Mouse (Mus musculus) cerebellum, adult 8-10 months (tissue): ENCODE data around the gene Zyg11b.

Source experiments
- DNase-seq: peaks from one replicate; pipeline ENCODE4 v3.0.0; 2022

Gene Zyg11b

GRCm38 (mm10) chr4:108317656-108318605, 17.0 kb upstream of the Zyg11b start:
- DNase-seq, result no peak

GRCm38 (mm10) chr4:108314041-108314440, 13.1 kb upstream of the Zyg11b start:
- DNase-seq, result no peak

DNA sequence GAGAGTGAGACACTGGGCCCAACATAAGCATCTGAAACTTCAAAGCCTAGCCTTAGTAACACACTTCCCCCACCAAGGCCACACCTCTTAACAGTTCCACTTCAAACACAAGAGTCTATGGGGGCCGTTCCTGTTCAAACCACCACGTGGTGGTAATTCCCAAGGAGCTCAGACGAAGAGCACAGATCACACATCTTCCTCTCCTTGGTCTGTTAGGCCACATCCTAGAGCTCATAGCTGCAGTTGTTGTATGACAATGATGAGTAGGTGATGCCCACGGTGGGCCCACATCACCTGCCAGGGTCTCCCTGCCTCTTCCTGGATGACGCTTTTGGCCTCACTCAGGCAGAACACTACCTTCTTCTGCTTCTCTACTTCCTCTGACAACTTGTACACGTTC, 9.8 kb upstream of the Zyg11b start:
- no peak for DNase-seq

DNA sequence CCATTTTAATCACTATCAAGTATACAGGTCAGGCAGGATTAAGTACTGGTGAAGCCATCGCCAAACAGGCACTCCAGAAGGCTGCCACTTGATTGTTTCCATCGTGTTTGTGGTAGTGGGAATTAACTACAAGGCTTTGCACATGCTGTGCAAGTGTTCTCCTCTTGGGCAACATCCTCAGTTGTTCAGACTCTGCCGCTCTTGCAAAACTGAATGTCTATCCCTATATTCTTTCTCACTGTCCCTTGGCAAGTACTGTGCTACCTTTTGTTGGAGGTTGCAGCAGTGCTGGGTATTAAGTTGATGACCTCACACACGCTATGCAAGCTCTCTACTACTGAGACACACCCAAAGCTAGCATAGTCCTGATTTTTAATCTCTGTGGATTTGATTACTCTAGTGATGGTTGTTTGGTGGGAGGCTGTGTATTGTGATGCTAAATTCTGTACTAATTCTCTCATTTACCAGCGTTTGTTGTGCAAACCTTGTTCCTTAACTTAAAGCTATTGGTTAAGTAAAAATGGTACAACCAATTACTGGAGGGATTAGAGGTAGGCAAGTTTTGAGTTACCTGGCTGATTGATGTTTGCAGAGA, 1.5 kb upstream of the Zyg11b start:
- DNase-seq, result no peak

- no peak for DNase-seq
Observed at GRCm38 (mm10) chr4:108300266-108300665, 630 bp downstream of the Zyg11b start.

GRCm38 (mm10) chr4:108276973-108277372, 23.9 kb downstream of the Zyg11b start:
- no peak for DNase-seq

GRCm38 (mm10) chr4:108272286-108272685, 28.6 kb downstream of the Zyg11b start:
- peak; percentile 30 for DNase-seq

- DNase-seq, result no peak
Observed at GRCm38 (mm10) chr4:108265774-108266173, 35.1 kb downstream of the Zyg11b start.

GRCm38 (mm10) chr4:108253317-108253716, 47.6 kb downstream of the Zyg11b start:
- DNase-seq, result no peak

DNA sequence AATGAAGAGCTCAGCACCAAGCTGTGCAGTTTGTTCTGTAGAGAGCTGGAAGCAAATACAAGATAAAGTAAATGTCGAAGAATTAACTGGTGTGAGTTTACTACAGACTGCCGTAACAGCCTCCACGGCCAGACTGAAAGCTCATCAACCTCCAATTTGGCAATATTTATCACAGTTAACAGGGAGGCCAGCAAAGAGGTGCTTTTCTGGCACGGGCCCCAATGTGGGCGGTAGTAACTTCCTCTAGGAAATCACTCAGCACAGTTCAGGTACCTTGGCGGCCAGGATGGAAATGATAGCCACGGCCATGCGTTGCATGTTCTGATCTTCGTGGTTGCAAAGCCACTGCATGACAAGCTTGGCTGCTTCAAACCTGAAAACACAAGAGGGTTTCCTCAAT, 50.4 kb downstream of the Zyg11b start:
- DNase-seq, result no peak

GRCm38 (mm10) chr4:108249314-108249713, 51.6 kb downstream of the Zyg11b start:
- no peak for DNase-seq

- DNase-seq, result no peak
Observed at GRCm38 (mm10) chr4:108233654-108234053, 67.2 kb downstream of the Zyg11b start.

DNA sequence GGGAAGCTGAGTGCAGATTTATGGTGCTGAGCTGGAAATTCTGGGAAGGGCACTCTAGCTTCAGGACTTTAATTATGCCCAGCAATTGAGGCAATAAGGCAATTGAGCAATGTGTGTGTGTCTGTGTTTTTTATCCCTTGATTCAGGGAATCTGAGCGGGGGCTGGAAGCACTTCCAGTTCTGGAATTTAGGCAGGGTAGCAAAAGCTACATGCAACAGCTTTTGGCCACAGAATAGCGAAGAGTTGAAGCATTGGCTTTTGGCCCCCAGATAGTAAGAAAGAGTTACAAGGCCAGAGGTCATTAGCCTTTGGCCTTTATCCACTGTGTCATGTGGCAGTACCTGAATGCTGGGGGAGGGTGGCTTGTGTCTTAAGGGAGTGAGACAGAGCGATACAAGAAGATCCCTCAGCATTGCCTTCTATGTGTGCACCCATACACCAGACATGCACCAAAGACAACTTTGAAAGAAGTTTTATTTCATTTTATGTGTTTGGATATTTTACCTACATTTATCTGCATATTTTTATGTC, 75.5 kb downstream of the Zyg11b start:
- DNase-seq, result no peak

DNA sequence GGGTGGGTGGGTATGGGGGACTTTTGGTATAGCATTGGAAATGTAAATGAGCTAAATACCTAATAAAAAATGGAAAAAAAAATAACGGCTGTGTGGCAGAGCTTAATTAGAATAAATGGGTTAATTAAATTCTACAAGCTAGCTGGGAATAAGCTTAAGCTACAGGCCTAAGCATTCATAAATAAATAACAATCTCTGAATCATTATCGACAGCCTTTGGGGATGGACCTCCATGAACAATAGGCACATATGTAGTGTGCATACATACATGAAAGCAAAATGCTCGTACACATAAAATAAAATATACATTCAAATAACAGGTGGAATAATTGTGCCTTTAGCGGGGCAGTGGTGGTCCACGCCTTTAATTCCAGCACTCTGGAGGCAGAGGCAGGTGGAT, 78.4 kb downstream of the Zyg11b start:
- no peak for DNase-seq

GRCm38 (mm10) chr4:108219019-108219418, 81.9 kb downstream of the Zyg11b start:
- DNase-seq, result no peak

DNA sequence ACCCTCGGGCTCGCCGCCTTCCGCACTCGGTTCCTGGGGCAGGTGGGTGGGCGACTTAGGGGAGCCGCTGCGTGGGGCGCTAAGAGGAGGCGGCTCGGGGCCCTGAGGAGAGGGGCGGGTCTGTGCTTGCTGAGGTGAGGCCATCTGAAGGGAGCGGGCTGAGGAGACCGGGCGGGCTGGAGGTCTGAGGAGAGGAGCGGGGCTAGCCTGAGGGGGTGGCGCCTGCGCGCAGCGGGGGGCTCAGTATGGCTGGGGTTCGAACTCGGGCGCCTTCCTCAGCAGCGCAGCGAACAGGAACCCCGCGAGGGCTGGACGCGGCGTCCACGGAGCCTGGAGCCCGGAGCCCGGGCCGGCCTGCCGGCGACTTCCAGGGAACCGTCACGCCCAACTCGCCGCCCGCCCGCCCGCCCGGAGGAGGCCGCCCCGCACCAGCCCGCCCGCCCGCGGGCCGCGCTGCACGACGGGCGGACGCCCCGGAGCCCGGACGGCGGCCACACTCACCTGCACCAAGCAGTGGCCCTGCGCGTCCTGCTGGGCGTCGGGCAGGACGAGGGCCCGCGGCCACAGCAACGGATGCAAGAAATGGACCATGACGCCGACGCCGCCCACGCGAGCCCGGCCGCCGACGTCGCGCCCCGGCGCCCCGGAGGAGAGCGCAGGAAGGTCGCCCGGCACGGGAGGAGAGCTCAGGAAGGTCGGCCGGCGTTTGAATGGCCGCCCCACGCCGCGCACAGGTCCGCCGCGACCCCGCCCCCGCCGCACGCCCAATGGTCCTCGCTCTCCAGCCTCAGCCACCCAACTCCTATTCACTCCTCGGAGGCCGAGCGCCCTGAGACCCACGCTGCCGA, 83.3 kb downstream of the Zyg11b start, which contains the start of gene Zyg11a:
TSS of gene Zyg11a (minus strand) at position 717 of the 848 bp plus-strand sequence.
- no peak for DNase-seq

DNA sequence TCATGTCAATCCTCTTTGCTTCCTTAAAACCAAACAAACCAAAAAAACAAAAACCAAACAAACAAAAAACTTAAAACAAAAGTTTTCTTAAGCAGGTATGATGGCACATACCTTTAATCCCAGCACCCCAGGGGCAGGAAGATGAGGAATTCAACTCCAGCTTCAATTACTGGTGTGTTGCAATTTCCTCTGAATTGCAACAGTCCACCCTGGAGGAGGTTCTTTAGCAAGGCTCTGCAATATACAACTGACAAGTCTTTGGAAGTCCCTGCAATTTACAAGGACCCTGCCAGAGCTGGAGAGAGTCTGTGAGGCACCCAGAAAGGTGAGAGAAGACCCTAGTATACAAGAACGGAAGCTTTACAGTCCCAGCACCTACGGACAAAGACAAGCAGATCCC, 87.9 kb downstream of the Zyg11b start:
- no peak for DNase-seq

DNA sequence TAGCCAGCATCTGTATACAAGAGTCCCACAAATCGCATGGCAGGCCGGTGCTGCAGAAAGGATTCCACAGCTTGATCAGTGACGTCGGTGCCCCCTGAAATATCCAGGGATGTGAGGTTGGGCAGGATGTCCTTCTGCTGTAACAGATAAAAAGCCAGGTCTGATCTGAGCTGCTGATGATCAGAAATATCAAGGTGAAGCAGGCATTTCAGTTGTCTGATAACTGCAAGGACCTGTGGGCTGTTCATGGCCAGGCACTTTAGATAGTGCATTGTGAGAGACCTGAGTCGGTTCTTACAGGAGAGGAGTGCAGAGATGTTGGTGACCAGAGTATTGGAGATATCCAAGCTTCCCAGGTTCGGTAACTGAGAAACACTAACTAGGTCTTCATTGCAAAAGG, 96.3 kb downstream of the Zyg11b start:
- DNase-seq, result no peak

DNA sequence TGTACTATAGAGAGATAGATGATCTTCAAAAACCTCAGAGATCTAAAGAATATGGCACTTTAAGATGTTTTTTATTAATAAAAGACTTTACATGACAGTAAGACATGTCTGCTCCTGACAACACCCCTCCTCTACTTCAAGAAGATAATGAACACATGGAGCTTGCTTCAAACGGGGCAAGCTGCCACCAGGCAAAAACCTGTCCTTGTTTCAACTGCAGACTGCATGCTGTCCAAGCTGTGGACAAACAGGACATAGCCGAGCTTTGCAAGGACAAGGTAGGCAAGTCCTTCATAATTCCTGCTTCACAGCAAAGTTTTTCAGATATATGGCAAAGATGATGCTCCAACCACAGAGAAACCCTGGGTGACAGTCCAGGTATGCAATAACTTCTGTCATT, 101.7 kb downstream of the Zyg11b start:
- peak; percentile 21 for DNase-seq

DNA sequence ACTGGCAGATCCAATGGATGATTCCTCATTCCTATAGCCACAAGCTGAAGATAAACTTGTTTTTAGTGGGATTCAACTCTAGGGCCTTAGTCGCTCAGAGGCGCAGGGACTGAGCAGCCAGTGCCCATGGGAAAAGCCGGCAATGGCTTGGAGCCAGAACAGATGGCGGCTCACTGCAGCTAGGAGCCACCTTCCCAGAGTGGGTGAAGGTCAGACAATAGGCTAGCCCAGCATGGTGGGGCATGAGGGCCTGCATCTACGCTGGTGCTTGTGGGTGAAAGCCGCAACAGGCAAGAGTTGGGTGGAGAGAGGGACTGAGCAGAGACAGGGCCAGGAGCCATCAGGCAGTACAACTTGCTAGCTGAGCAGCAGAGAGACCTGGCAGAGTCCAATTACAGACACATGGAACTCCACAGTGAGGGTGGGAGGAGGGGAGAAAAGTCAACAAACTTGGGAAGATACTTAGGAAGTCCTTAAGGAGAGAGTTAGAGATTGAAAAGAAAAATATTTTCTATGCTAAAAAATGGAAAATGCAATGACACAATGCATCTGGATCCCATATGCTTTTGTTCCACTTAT, 104.5 kb downstream of the Zyg11b start:
- DNase-seq, result peak; percentile 50

DNA sequence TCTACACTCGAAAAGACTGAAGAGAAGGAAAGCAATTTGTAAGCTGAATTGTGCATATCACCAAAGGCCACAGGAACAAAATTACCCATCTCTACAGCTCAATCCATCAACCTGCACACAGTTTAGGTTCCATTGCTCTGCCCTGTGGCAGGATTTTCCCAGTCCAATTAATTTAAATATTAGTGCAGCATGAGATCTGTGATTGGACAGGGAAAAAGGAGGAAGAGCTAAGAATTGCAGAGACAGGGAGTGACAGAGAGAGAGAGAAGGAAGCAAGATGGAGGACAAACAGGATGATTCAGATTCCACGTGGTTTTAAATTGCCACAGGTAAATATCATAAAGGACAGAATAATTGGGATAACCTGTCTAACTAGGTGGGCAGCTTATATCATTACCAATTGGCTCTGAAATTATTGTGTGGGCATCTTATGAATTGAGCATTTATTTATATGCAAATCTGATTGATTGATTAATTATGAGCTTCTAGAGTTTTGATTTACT, 108.0 kb downstream of the Zyg11b start:
- no peak for DNase-seq

DNA sequence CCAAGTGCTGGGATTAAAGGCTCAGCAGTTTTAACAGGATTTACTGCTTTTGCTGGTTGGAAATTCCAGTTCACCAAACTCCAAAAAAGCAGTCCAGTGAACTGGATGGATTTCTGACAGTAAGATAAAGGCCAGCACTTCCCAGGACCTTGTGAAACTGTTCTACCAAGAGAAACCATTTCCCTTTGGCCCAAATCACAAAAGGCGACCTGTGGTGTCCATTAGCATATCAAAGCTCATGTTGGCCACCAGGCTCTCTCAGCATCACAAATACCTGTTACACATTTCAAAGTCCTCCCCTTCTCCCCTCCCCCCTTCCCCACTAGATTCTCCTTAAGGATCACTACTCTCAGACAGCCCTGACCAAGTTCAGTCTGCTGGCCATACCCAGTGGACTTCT, 118.6 kb downstream of the Zyg11b start:
- no peak for DNase-seq
